Mouse (Mus musculus): ENCODE results near the gene Vmn1r231. TPM values are rescaled to one million over a fixed set of nuclear protein-coding genes. Genes with fewer than 3 reads are reported as not detected.

Gene Vmn1r231
- polyA plus RNA-seq (2015; fragmentation: Nextera tagmentation; extraction: Ambion mirVana), result not detected in 2 replicates

DNA sequence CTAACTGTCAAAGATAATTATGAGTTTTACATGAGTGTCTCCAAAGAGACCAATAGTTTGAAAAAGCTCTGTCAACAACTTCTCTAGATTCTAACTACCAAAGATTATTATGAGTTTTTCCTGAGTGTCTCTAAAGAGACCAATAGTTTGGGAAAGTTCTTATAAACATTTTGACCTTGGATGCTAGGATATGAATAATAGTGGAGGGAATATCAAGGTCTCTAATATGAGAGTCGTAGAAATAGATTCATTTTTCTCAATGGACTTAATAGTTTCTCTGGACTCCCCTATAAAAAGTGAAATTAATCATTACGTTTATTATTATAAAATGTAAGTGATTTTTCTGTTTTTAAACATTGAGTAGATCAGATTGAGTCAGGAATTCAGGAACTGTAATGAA lies at the start of gene Vmn1r231:
Gene Vmn1r231 (minus strand): TSS at position 101 of the 400 bp plus-strand sequence.

DNA sequence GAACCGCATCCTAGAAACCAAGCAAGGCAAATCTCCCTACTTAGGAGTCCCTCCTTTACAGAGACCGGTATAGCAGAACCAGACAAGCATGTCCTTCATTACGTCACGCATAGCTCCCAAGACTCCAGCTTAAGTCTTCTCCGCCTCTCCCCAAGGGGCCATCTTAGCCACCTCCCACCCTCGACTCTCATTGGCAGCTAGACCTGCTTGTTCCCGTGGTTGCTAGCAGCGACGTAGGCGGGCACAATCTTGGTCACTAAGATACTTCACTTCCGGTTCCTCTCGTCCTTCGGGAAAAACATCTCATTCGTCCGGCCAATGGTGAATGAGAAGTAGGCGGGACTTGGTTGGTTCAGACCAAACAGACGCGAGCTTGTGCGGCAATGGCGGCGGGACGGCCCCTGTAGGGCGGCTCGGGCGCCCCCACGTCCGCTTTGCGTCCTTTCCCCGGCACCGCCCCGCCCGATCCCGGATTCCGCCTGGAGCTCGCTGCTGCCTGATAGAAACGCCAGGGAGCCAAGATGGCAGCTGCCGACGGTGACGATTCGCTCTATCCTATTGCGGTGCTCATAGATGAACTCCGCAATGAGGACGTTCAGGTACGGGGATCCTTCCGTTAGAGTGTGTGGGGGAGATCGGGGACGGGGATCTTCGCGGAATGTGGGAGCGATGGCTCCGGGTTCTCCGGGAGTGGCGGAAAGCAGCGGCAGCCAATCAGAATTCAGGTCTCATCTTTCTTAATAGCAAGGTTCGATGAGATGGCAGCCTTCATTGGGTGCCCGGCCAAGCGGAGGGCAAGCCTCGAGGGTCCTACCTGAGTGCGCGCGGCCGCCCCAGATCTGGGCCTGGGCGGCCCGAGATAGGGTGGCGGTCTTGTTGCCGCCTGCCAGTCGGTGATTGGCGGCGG lies 40.3 kb upstream of the Vmn1r231 start, which contains the start of gene Ppp2r1a:
Gene Ppp2r1a (plus strand): TSS at position 327 of the 907 bp plus-strand sequence.

DNA sequence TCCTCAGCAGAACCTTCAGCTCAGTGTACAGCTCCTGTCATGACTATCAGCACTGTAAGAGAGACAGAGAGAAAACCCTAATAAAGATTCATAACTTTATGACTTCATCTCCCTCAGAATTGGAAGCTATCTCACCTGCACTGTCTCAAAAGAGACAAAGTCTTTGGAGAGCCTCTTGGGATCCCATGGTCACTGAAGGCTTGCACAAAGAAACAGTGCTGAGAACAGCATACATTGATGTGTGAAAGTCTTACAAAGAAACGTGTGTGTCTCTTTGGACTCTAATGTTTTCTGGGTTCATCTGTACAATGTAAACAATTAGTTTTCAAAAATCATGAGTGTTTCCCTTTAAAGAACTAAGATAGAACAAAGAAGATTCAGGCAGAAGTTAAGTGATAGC lies 14.7 kb upstream of the Vmn1r231 start, which contains the start of gene Vmn1r232:
Gene Vmn1r232 (minus strand): TSS at position 101 of the 400 bp plus-strand sequence.

DNA sequence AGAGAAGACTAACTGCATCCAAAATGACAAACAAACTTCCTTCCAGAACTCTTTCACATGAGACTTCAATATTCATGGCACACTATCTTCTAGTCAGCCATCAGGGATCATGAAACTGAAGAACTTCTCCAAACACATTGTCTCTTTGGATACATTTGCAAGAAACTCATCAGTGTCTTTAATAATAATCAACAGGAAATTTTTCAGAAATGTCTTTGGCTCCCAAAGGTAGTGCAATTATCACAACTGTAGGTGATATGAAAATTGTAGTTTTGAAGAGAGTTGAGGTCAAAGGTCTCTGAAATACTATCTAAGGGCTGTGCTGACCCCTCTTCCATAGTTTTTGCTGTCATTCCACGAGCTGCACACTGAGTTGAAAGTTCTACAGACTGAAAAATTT lies 64.7 kb downstream of the Vmn1r231 start, which contains the start of gene Vmn1r230:
Gene Vmn1r230 (plus strand): TSS at position 301 of the 400 bp plus-strand sequence.

Other genes starting within 250 kb of the Vmn1r231 start
- gene Vmn1r226, start 222.2 kb downstream of the Vmn1r231 start, polyA plus RNA-seq (2015; fragmentation: Nextera tagmentation; extraction: Ambion mirVana), result not detected in 2 replicates
- gene Vmn1r227, start 175.2 kb downstream of the Vmn1r231 start, polyA plus RNA-seq (2015; fragmentation: Nextera tagmentation; extraction: Ambion mirVana), result not detected in 2 replicates
- gene Vmn1r228, start 118.9 kb downstream of the Vmn1r231 start, polyA plus RNA-seq (2015; fragmentation: Nextera tagmentation; extraction: Ambion mirVana), result not detected in 2 replicates
- not detected in 2 replicates for gene Vmn1r229, start 93.5 kb downstream of the Vmn1r231 start, polyA plus RNA-seq (2015; fragmentation: Nextera tagmentation; extraction: Ambion mirVana)
- gene Vmn1r230, start 64.6 kb downstream of the Vmn1r231 start, polyA plus RNA-seq (2015; fragmentation: Nextera tagmentation; extraction: Ambion mirVana), result not detected in 2 replicates
- gene Vmn1r232, start 14.6 kb upstream of the Vmn1r231 start, polyA plus RNA-seq (2015; fragmentation: Nextera tagmentation; extraction: Ambion mirVana), result not detected in 2 replicates
- gene Ppp2r1a, start 40.2 kb upstream of the Vmn1r231 start, polyA plus RNA-seq (2015; fragmentation: Nextera tagmentation; extraction: Ambion mirVana), result 167 and 189 TPM in 2 replicates
- gene Vmn1r233, start 91.4 kb upstream of the Vmn1r231 start, polyA plus RNA-seq (2015; fragmentation: Nextera tagmentation; extraction: Ambion mirVana), result not detected in 2 replicates
- 5.3 and 6.6 TPM in 2 replicates for gene Zfp160, start 103.8 kb upstream of the Vmn1r231 start, polyA plus RNA-seq (2015; fragmentation: Nextera tagmentation; extraction: Ambion mirVana)

Data from skeletal muscle tissue, postnatal 0 days (tissue).